Mouse (Mus musculus): ENCODE results near the gene Slc23a2. TPM values are rescaled to one million over a fixed set of nuclear protein-coding genes. Genes with fewer than 3 reads are reported as not detected.
A peak's percentile ranks its signal among the peaks of the same experiment; 100 is the strongest.

The Slc23a2 gene
- 3.0 and 5.1 TPM in 2 replicates for polyA plus RNA-seq (2016; fragmentation: Nextera tagmentation; extraction: Ambion mirVana)

- H3K27ac ChIP-seq: 0 out of 2 replicates have a peak within 1 kb of the TSS, but pooled peaks have one; percentile 20
- WGBS (ENCODE audit: insufficient replicate concordance): 2% methylated on average over 30 of the region's 68 CpGs
- ATAC-seq: peak; percentile 77
These were observed at the start of gene Slc23a2 for GRCm38 (mm10) chr2:132144971-132145691. Gene Slc23a2, minus strand, starts transcription at chr2:132145108.

GRCm38 (mm10) chr2:132190602-132191161, 45.8 kb upstream of the Slc23a2 start:
- Histone ChIP-seq H3K9ac (no peak overlapping the region), H3K9me3 (replicated peaks) (no peaks in the 10 kb centered on the region), H3K27ac (no peak overlapping the region), H3K4me2 (no peak overlapping the region), H3K4me1 (no peaks in the 10 kb centered on the region), H3K4me3 (no peak overlapping the region), H3K27me3 (replicated peaks) (no peaks in the 10 kb centered on the region), H3K36me3 (no peaks in the 10 kb centered on the region)
- ATAC-seq: no peak
- 64% methylated on average over 3 of the region's 3 CpGs for WGBS (ENCODE audit: insufficient replicate concordance)

More at GRCm38 (mm10) chr2:132144971-132145691, at the start of gene Slc23a2:
- Histone ChIP-seq H3K27me3 (replicated peaks) (peaks cover 21% of the 10 kb centered on the region; the same call in 1 of the 2 replicates), H3K9ac (peak within 1 kb of the TSS; percentile 81), H3K4me3 (peak within 1 kb of the TSS; percentile 86), H3K4me1 (peaks cover 37% of the 10 kb centered on the region), H3K4me2 (peak within 1 kb of the TSS; percentile 99), H3K9me3 (replicated peaks) (no peaks in the 10 kb centered on the region), H3K36me3 (peaks cover 4% of the 10 kb centered on the region; the same call in 1 of the 2 replicates)

GRCm38 (mm10) chr2:132183874-132184273, 39.0 kb upstream of the Slc23a2 start:
- WGBS (ENCODE audit: insufficient replicate concordance): 68% methylated on average over 6 of the region's 6 CpGs
- no peaks in the 10 kb centered on the region for H3K4me1 ChIP-seq
- no peaks in the 10 kb centered on the region for H3K36me3 ChIP-seq
- no peaks in the 10 kb centered on the region for H3K9me3 ChIP-seq (replicated peaks)
- H3K27me3 ChIP-seq (replicated peaks): no peaks in the 10 kb centered on the region
- ATAC-seq: no peak
- no peak overlapping the region for H3K4me3 ChIP-seq
- H3K9ac ChIP-seq: no peak overlapping the region
- H3K27ac ChIP-seq: no peak overlapping the region
- H3K4me2 ChIP-seq: no peak overlapping the region

GRCm38 (mm10) chr2:132180463-132181205, 35.7 kb upstream of the Slc23a2 start:
- Histone ChIP-seq H3K9me3 (replicated peaks) (no peaks in the 10 kb centered on the region), H3K4me3 (no peak overlapping the region), H3K4me2 (no peak overlapping the region), H3K9ac (no peak overlapping the region), H3K4me1 (no peaks in the 10 kb centered on the region), H3K27me3 (replicated peaks) (no peaks in the 10 kb centered on the region), H3K27ac (no peak overlapping the region), H3K36me3 (no peaks in the 10 kb centered on the region)
- ATAC-seq: no peak
- WGBS (ENCODE audit: insufficient replicate concordance): 25% methylated on average over 1 of the region's 1 CpGs

- Histone ChIP-seq H3K4me1 (no peaks in the 10 kb centered on the region), H3K4me3 (no peak overlapping the region), H3K36me3 (no peaks in the 10 kb centered on the region), H3K9ac (no peak overlapping the region), H3K27me3 (replicated peaks) (no peaks in the 10 kb centered on the region), H3K9me3 (replicated peaks) (no peaks in the 10 kb centered on the region), H3K27ac (no peak overlapping the region), H3K4me2 (no peak overlapping the region)
- no peak for ATAC-seq
- 66% methylated on average over 7 of the region's 7 CpGs for WGBS (ENCODE audit: insufficient replicate concordance)
These were observed 34.5 kb upstream of the Slc23a2 start for GRCm38 (mm10) chr2:132179371-132179770.

GRCm38 (mm10) chr2:132177406-132177805, 32.5 kb upstream of the Slc23a2 start:
- 77% methylated on average over 9 of the region's 9 CpGs for WGBS (ENCODE audit: insufficient replicate concordance)
- Histone ChIP-seq H3K27ac (no peak overlapping the region), H3K27me3 (replicated peaks) (no peaks in the 10 kb centered on the region), H3K9ac (no peak overlapping the region), H3K4me2 (no peak overlapping the region), H3K36me3 (no peaks in the 10 kb centered on the region), H3K9me3 (replicated peaks) (no peaks in the 10 kb centered on the region), H3K4me1 (no peaks in the 10 kb centered on the region), H3K4me3 (no peak overlapping the region)
- no peak for ATAC-seq

- H3K9ac ChIP-seq: no peak overlapping the region
- no peaks in the 10 kb centered on the region for H3K9me3 ChIP-seq (replicated peaks)
- H3K4me3 ChIP-seq: no peak overlapping the region
- whole genome bisulfite sequencing (ENCODE audit: insufficient replicate concordance): 57% methylated on average over 3 of the region's 3 CpGs
- no peaks in the 10 kb centered on the region for H3K36me3 ChIP-seq
- no peak for ATAC-seq
- H3K27ac ChIP-seq: no peak overlapping the region
- no peaks in the 10 kb centered on the region for H3K27me3 ChIP-seq (replicated peaks)
- no peak overlapping the region for H3K4me2 ChIP-seq
- no peaks in the 10 kb centered on the region for H3K4me1 ChIP-seq
These were observed 31.5 kb upstream of the Slc23a2 start for GRCm38 (mm10) chr2:132176289-132176848.

GRCm38 (mm10) chr2:132174048-132174447, 29.1 kb upstream of the Slc23a2 start:
- WGBS (ENCODE audit: insufficient replicate concordance): 71% methylated on average over 3 of the region's 3 CpGs
- Histone ChIP-seq H3K36me3 (no peaks in the 10 kb centered on the region), H3K4me2 (no peak overlapping the region), H3K9ac (no peak overlapping the region), H3K27ac (no peak overlapping the region), H3K9me3 (replicated peaks) (no peaks in the 10 kb centered on the region), H3K4me3 (no peak overlapping the region), H3K27me3 (replicated peaks) (no peaks in the 10 kb centered on the region), H3K4me1 (no peaks in the 10 kb centered on the region)
- no peak for ATAC-seq

GRCm38 (mm10) chr2:132171939-132172338, 27.0 kb upstream of the Slc23a2 start:
- Histone ChIP-seq H3K4me3 (no peak overlapping the region), H3K27me3 (replicated peaks) (no peaks in the 10 kb centered on the region)
- 60% methylated on average over 8 of the region's 8 CpGs for WGBS (ENCODE audit: insufficient replicate concordance)

GRCm38 (mm10) chr2:132169150-132169549, 24.2 kb upstream of the Slc23a2 start:
- no peak overlapping the region for H3K4me3 ChIP-seq
- H3K36me3 ChIP-seq: no peaks in the 10 kb centered on the region
- no peak overlapping the region for H3K4me2 ChIP-seq
- no peak for ATAC-seq
- H3K9me3 ChIP-seq (replicated peaks): no peaks in the 10 kb centered on the region
- no peak overlapping the region for H3K27ac ChIP-seq
- H3K27me3 ChIP-seq (replicated peaks): no peaks in the 10 kb centered on the region
- H3K9ac ChIP-seq: no peak overlapping the region
- WGBS (ENCODE audit: insufficient replicate concordance): 55% methylated on average over 7 of the region's 7 CpGs
- H3K4me1 ChIP-seq: no peaks in the 10 kb centered on the region

More at GRCm38 (mm10) chr2:132171939-132172338, 27.0 kb upstream of the Slc23a2 start:
- Histone ChIP-seq H3K4me1 (no peaks in the 10 kb centered on the region), H3K36me3 (no peaks in the 10 kb centered on the region), H3K9ac (no peak overlapping the region), H3K4me2 (no peak overlapping the region), H3K27ac (no peak overlapping the region), H3K9me3 (replicated peaks) (no peaks in the 10 kb centered on the region)
- ATAC-seq: no peak

- Histone ChIP-seq H3K27ac (no peak overlapping the region), H3K9me3 (replicated peaks) (no peaks in the 10 kb centered on the region), H3K36me3 (no peaks in the 10 kb centered on the region), H3K27me3 (replicated peaks) (peaks cover 11% of the 10 kb centered on the region; the same call in 1 of the 2 replicates), H3K4me3 (no peak overlapping the region), H3K9ac (no peak overlapping the region), H3K4me1 (no peaks in the 10 kb centered on the region), H3K4me2 (no peak overlapping the region)
- 93% methylated on average over 1 of the region's 1 CpGs for WGBS (ENCODE audit: insufficient replicate concordance)
- no peak for ATAC-seq
These were observed 18.7 kb upstream of the Slc23a2 start for GRCm38 (mm10) chr2:132163626-132164025.

GRCm38 (mm10) chr2:132157482-132157881, 12.6 kb upstream of the Slc23a2 start:
- Histone ChIP-seq H3K36me3 (no peaks in the 10 kb centered on the region), H3K9ac (no peak overlapping the region), H3K9me3 (replicated peaks) (no peaks in the 10 kb centered on the region), H3K27ac (no peak overlapping the region), H3K4me3 (no peak overlapping the region), H3K27me3 (replicated peaks) (peaks cover 12% of the 10 kb centered on the region), H3K4me1 (peaks cover 6% of the 10 kb centered on the region; the same call in 1 of the 2 replicates), H3K4me2 (no peak overlapping the region)
- 59% methylated on average over 4 of the region's 4 CpGs for WGBS (ENCODE audit: insufficient replicate concordance)
- ATAC-seq: no peak
